Mouse (Mus musculus): ENCODE results near the gene Slc17a4. TPM values are rescaled to one million over a fixed set of nuclear protein-coding genes. Genes with fewer than 3 reads are reported as not detected.

Slc17a4 gene
- polyA plus RNA-seq, 1 experiment from 2014 or later, result not detected

GRCm38 (mm10) chr13:23933421-23934210 is 18.8 kb upstream of the Slc17a4 start, which contains the start of gene Hist1h2ba:
TSS of gene Hist1h2ba (minus strand) at chr13:23934156.
- 96% methylated on average over 35 of the region's 39 CpGs for WGBS
- no peaks in the 10 kb centered on the region for H3K36me3 ChIP-seq (replicated peaks; ENCODE audit: control insufficient read depth, insufficient read depth)

GRCm38 (mm10) chr13:23930904-23931303 is 16.1 kb upstream of the Slc17a4 start:
- no peaks in the 10 kb centered on the region for H3K36me3 ChIP-seq (replicated peaks; ENCODE audit: control insufficient read depth, insufficient read depth)
- 77% methylated on average over 11 of the region's 11 CpGs for WGBS
- H3K9ac ChIP-seq, result no peak overlapping the region
- ATAC-seq (ENCODE audit: low FRiP score) (no peak), DNase-seq (ENCODE audit: low spot score) (no peak)
- no peak overlapping the region for H3K27ac ChIP-seq
- no peaks in the 10 kb centered on the region for H3K9me3 ChIP-seq (ENCODE audit: control insufficient read depth, low read length)
- no peak overlapping the region for H3K4me2 ChIP-seq (replicated peaks)
- H3K4me1 ChIP-seq (replicated peaks; ENCODE audit: control insufficient read depth, insufficient read depth, low read length), result no peaks in the 10 kb centered on the region
- H3K27me3 ChIP-seq (ENCODE audit: control insufficient read depth, insufficient read depth, low read length), result no peaks in the 10 kb centered on the region
- H3K4me3 ChIP-seq (replicated peaks; ENCODE audit: low read length), result no peak overlapping the region

More at GRCm38 (mm10) chr13:23933421-23934210, 18.8 kb upstream of the Slc17a4 start, which contains the start of gene Hist1h2ba:
- Histone ChIP-seq H3K4me2 (replicated peaks) (no peak within 1 kb of the TSS), H3K27me3 (ENCODE audit: control insufficient read depth, insufficient read depth, low read length) (no peaks in the 10 kb centered on the region), H3K4me1 (replicated peaks; ENCODE audit: control insufficient read depth, insufficient read depth, low read length) (no peaks in the 10 kb centered on the region), H3K9ac (no peak within 1 kb of the TSS), H3K27ac (no peak within 1 kb of the TSS), H3K4me3 (replicated peaks; ENCODE audit: low read length) (no peak within 1 kb of the TSS), H3K9me3 (ENCODE audit: control insufficient read depth, low read length) (no peaks in the 10 kb centered on the region)
- no peak for DNase-seq (ENCODE audit: low spot score)
- ATAC-seq (ENCODE audit: low FRiP score), result no peak

GRCm38 (mm10) chr13:23930461-23930860 is 15.7 kb upstream of the Slc17a4 start:
- H3K27ac ChIP-seq, result no peak overlapping the region
- H3K4me2 ChIP-seq (replicated peaks), result no peak overlapping the region
- no peaks in the 10 kb centered on the region for H3K36me3 ChIP-seq (replicated peaks; ENCODE audit: control insufficient read depth, insufficient read depth)
- no peak for DNase-seq (ENCODE audit: low spot score)
- ATAC-seq (ENCODE audit: low FRiP score), result no peak
- no peaks in the 10 kb centered on the region for H3K4me1 ChIP-seq (replicated peaks; ENCODE audit: control insufficient read depth, insufficient read depth, low read length)
- 93% methylated on average over 9 of the region's 9 CpGs for WGBS
- H3K4me3 ChIP-seq (replicated peaks; ENCODE audit: low read length), result no peak overlapping the region
- H3K27me3 ChIP-seq (ENCODE audit: control insufficient read depth, insufficient read depth, low read length), result no peaks in the 10 kb centered on the region
- H3K9me3 ChIP-seq (ENCODE audit: control insufficient read depth, low read length), result no peaks in the 10 kb centered on the region
- H3K9ac ChIP-seq, result no peak overlapping the region

- 74% methylated on average over 3 of the region's 3 CpGs for WGBS
- H3K4me1 ChIP-seq (replicated peaks; ENCODE audit: control insufficient read depth, insufficient read depth, low read length), result no peaks in the 10 kb centered on the region
- H3K9me3 ChIP-seq (ENCODE audit: control insufficient read depth, low read length), result no peaks in the 10 kb centered on the region
- H3K4me2 ChIP-seq (replicated peaks), result no peak overlapping the region
- no peak overlapping the region for H3K9ac ChIP-seq
- no peaks in the 10 kb centered on the region for H3K27me3 ChIP-seq (ENCODE audit: control insufficient read depth, insufficient read depth, low read length)
- ATAC-seq (ENCODE audit: low FRiP score) (no peak), DNase-seq (ENCODE audit: low spot score) (no peak)
- H3K27ac ChIP-seq, result no peak overlapping the region
- no peak overlapping the region for H3K4me3 ChIP-seq (replicated peaks; ENCODE audit: low read length)
- H3K36me3 ChIP-seq (replicated peaks; ENCODE audit: control insufficient read depth, insufficient read depth), result no peaks in the 10 kb centered on the region
Observed at GRCm38 (mm10) chr13:23928637-23929036, 13.8 kb upstream of the Slc17a4 start.

GRCm38 (mm10) chr13:23925792-23926191 is 11.0 kb upstream of the Slc17a4 start:
- Histone ChIP-seq H3K27me3 (ENCODE audit: control insufficient read depth, insufficient read depth, low read length) (no peaks in the 10 kb centered on the region), H3K4me1 (replicated peaks; ENCODE audit: control insufficient read depth, insufficient read depth, low read length) (no peaks in the 10 kb centered on the region), H3K4me2 (replicated peaks) (no peak overlapping the region), H3K36me3 (replicated peaks; ENCODE audit: control insufficient read depth, insufficient read depth) (no peaks in the 10 kb centered on the region), H3K4me3 (replicated peaks; ENCODE audit: low read length) (no peak overlapping the region), H3K27ac (no peak overlapping the region), H3K9me3 (ENCODE audit: control insufficient read depth, low read length) (no peaks in the 10 kb centered on the region), H3K9ac (no peak overlapping the region)
- WGBS, result 75% methylated on average over 2 of the region's 2 CpGs
- no peak for ATAC-seq (ENCODE audit: low FRiP score)
- DNase-seq (ENCODE audit: low spot score), result no peak

- H3K36me3 ChIP-seq (replicated peaks; ENCODE audit: control insufficient read depth, insufficient read depth), result no peaks in the 10 kb centered on the region
- no peak overlapping the region for H3K27ac ChIP-seq
- H3K27me3 ChIP-seq (ENCODE audit: control insufficient read depth, insufficient read depth, low read length), result no peaks in the 10 kb centered on the region
- H3K9ac ChIP-seq, result no peak overlapping the region
- H3K4me3 ChIP-seq (replicated peaks; ENCODE audit: low read length), result no peak overlapping the region
- no peaks in the 10 kb centered on the region for H3K4me1 ChIP-seq (replicated peaks; ENCODE audit: control insufficient read depth, insufficient read depth, low read length)
- no peaks in the 10 kb centered on the region for H3K9me3 ChIP-seq (ENCODE audit: control insufficient read depth, low read length)
- WGBS, result 80% methylated on average over 4 of the region's 4 CpGs
- no peak overlapping the region for H3K4me2 ChIP-seq (replicated peaks)
- ATAC-seq (ENCODE audit: low FRiP score) (no peak), DNase-seq (ENCODE audit: low spot score) (no peak)
Observed at GRCm38 (mm10) chr13:23917674-23918073, 2.9 kb upstream of the Slc17a4 start.

GRCm38 (mm10) chr13:23916132-23916531 is 1.3 kb upstream of the Slc17a4 start:
- Histone ChIP-seq H3K9ac (no peak overlapping the region), H3K36me3 (replicated peaks; ENCODE audit: control insufficient read depth, insufficient read depth) (no peaks in the 10 kb centered on the region), H3K27ac (no peak overlapping the region), H3K4me1 (replicated peaks; ENCODE audit: control insufficient read depth, insufficient read depth, low read length) (no peaks in the 10 kb centered on the region), H3K4me3 (replicated peaks; ENCODE audit: low read length) (no peak overlapping the region), H3K9me3 (ENCODE audit: control insufficient read depth, low read length) (no peaks in the 10 kb centered on the region), H3K27me3 (ENCODE audit: control insufficient read depth, insufficient read depth, low read length) (no peaks in the 10 kb centered on the region), H3K4me2 (replicated peaks) (no peak overlapping the region)
- 68% methylated on average over 1 of the region's 1 CpGs for WGBS
- ATAC-seq (ENCODE audit: low FRiP score) (no peak), DNase-seq (ENCODE audit: low spot score) (no peak)

GRCm38 (mm10) chr13:23913791-23914306 is 960 bp downstream of the Slc17a4 start:
- Histone ChIP-seq H3K9ac (no peak overlapping the region), H3K4me1 (replicated peaks; ENCODE audit: control insufficient read depth, insufficient read depth, low read length) (no peaks in the 10 kb centered on the region), H3K27ac (no peak overlapping the region), H3K4me2 (replicated peaks) (no peak overlapping the region), H3K27me3 (ENCODE audit: control insufficient read depth, insufficient read depth, low read length) (no peaks in the 10 kb centered on the region), H3K4me3 (replicated peaks; ENCODE audit: low read length) (no peak overlapping the region), H3K36me3 (replicated peaks; ENCODE audit: control insufficient read depth, insufficient read depth) (no peaks in the 10 kb centered on the region), H3K9me3 (ENCODE audit: control insufficient read depth, low read length) (no peaks in the 10 kb centered on the region)
- whole genome bisulfite sequencing, result 56% methylated on average over 6 of the region's 6 CpGs
- DNase-seq (ENCODE audit: low spot score) (no peak), ATAC-seq (ENCODE audit: low FRiP score) (no peak)

GRCm38 (mm10) chr13:23911335-23911734 is 3.5 kb downstream of the Slc17a4 start:
- H3K9me3 ChIP-seq (ENCODE audit: control insufficient read depth, low read length), result no peaks in the 10 kb centered on the region
- H3K27me3 ChIP-seq (ENCODE audit: control insufficient read depth, insufficient read depth, low read length), result no peaks in the 10 kb centered on the region
- H3K9ac ChIP-seq, result no peak overlapping the region
- no peak for ATAC-seq (ENCODE audit: low FRiP score)
- no peak overlapping the region for H3K4me3 ChIP-seq (replicated peaks; ENCODE audit: low read length)
- WGBS, result 87% methylated on average over 5 of the region's 5 CpGs
- no peaks in the 10 kb centered on the region for H3K4me1 ChIP-seq (replicated peaks; ENCODE audit: control insufficient read depth, insufficient read depth, low read length)
- no peak for DNase-seq (ENCODE audit: low spot score)
- no peak overlapping the region for H3K4me2 ChIP-seq (replicated peaks)
- H3K36me3 ChIP-seq (replicated peaks; ENCODE audit: control insufficient read depth, insufficient read depth), result no peaks in the 10 kb centered on the region
- no peak overlapping the region for H3K27ac ChIP-seq

Data from hindbrain, embryonic 14.5 days (tissue).